Mouse (Mus musculus) CD4-positive, CD25-positive, alpha-beta regulatory T cell, adult 4 months (primary cell): ENCODE results near the gene Wwox. TPM values are rescaled to one million over a fixed set of nuclear protein-coding genes. Genes with fewer than 3 reads are reported as not detected.
A peak's percentile ranks its signal among the peaks of the same experiment; 100 is the strongest.

Experiments
- ATAC-seq: one replicate; pipeline ENCODE4 v1.8.0; 2017
- polyA plus RNA-seq, 2 experiments: library from polyadenylated mRNA; unstranded; fragments of 100-300 nt; shearing (Covaris generic); gene quantifications; one replicate each; pipeline ENCODE4 v1.2.1; 2017

Wwox gene
- polyA plus RNA-seq, 2 experiments from 2014 or later = 13.6 to 20.6 TPM

GRCm38 (mm10) chr8:115374957-115375356 lies 935.5 kb downstream of the Wwox start:
- ATAC-seq = no peak

DNA sequence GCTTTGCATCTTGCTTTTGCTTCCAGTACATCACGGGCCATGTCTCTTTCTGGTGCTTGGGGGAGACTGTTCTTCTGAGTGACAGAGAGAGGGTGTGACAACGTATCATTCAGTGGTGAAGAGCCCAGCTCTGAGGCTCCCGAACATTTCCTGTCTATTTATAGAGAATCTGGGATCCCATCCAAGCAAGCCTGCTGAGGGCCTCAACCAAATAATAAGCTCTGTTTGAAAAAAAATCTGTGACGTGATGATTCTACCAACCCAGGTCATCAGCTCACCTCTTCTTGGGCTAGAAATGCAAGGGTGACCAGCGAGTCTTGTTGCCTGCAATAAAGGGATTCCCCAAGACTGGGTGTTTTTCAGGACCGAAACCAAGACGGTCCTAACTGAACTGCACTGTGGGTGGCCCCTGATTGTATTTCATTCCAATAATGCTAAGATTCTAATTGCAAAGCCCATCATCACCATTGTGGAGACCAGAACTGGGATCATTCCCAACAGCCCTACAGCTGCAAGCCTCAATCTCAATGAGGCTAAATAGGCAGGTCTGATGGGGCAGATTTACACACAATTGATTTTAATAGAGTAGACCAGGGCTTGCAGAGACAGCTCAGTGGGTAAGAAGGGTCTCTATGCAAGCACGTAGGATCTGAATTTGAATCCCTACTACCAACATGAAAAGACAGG lies 936.0 kb downstream of the Wwox start:
- no peak for ATAC-seq

- no peak for ATAC-seq
These were observed 937.9 kb downstream of the Wwox start for GRCm38 (mm10) chr8:115377321-115377720.

DNA sequence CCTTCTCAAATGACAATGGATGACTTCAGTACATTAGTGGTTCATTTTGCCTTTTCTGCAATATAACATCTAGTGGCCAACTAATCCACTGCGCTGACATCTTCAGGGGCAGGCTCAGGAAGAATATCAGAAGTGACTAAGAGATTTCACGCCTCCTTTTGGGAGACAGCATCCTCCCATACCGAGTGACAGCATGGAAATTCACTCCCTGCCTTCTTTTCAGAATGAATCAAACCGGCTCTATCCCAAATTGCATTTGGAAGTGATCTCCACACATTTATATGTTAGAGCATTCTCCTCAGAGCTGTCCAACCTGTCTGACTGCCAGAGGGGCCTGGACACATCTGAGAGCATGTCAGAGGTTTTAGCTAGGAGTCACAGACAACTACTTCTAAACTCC lies 940.6 kb downstream of the Wwox start:
- ATAC-seq = no peak

GRCm38 (mm10) chr8:115390921-115391504 lies 951.6 kb downstream of the Wwox start:
- peak; percentile 69 for ATAC-seq

- no peak for ATAC-seq
These were observed 956.4 kb downstream of the Wwox start for GRCm38 (mm10) chr8:115395840-115396239.

DNA sequence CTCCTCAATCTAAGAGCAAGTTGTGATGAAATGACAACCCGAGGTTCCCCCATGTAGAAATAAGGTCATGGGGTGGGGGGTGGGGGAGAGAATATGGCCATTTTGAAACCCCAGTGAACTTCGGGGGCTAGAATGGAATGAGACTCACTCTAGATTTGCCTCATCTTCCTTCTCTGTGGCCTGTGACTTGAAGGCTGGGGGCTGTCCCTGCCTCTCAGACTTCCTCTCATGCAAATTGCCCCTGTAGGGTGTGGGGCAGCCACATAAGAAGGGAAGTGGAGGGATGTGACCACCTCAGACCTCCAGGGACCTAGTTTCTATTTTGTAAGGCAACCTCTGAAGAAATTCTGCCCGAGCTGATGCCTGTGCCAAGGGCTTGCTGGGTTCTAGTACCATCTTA lies 958.5 kb downstream of the Wwox start:
- ATAC-seq = peak; percentile 96

DNA sequence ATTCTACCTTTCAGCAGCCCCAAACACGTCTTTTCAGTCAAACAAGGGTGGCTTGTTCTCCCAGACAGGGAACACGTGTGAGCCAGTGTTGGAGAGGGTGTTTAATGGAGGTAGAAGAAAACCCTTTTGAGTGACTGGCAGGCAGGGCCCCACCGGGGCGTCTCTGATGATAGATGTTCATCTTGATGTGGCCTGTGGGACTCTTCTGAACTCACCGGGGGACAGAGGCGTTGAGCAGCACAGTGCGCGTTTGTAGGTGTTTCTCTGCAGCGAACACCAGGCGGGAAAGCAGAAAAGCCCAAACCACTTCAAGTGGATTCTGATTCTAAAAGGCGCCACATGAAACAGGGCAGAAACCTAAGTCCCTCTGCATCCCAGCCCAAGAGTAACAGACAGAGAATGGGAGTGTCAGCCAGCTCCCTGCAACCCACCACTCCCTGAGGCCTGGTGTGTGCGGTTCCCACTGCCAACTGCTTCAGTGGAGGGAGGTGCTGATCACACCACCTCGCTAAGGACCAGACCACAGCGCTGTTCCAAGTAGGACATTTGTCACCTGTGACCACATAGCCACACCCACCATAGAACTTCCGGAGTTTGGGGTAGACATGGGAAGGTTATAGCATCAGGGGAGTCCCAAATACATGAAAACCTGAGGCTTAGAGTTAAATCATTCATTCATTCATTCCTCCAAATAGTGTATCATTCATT lies 960.7 kb downstream of the Wwox start:
- ATAC-seq = peak; percentile 38

Other genes with a start within 250 kb of the Wwox start
- not detected for gene Vat1l, start 234.0 kb upstream of the Wwox start, polyA plus RNA-seq
- gene Clec3a, start 21.6 kb upstream of the Wwox start, polyA plus RNA-seq = not detected